Mouse (Mus musculus): Measurements from ENCODE around the gene Abca5. TPM values are rescaled to one million over a fixed set of nuclear protein-coding genes. Genes with fewer than 3 reads are reported as not detected.

Abca5 gene
- polyA plus RNA-seq (2021; fragmentation: Nextera tagmentation) = 16.1 and 19.5 TPM in 2 replicates
- long read RNA-seq, experiment 1, full-length matches to known transcripts = 1 of 20 reads
- long read RNA-seq, experiment 1, partial matches to known transcripts = 5 of 20 reads
- long read RNA-seq, experiment 1, other reads (novel, unspliced or antisense) = 14 of 20 reads
- long read RNA-seq, experiment 2, full-length matches to known transcripts = 3 of 34 reads
- long read RNA-seq, experiment 2, partial matches to known transcripts = 21 of 34 reads
- long read RNA-seq, experiment 2, other reads (novel, unspliced or antisense) = 10 of 34 reads

GRCm38 (mm10) chr11:110337289-110338245 lies at the start of gene Abca5:
Gene Abca5, minus strand, starts transcription at chr11:110337716.

GRCm38 (mm10) chr11:110251534-110251933 lies 86.0 kb downstream of the Abca5 start, which contains the start of gene Abca6:
Gene Abca6, minus strand, starts transcription at chr11:110251776.

Other genes starting within 250 kb of the Abca5 start
- gene Abca8a, start 241.7 kb downstream of the Abca5 start, polyA plus RNA-seq (2021; fragmentation: Nextera tagmentation) = 3.6 and 4.1 TPM in 2 replicates
- 1.2 and 1.5 TPM in 2 replicates for gene Abca9, start 169.5 kb downstream of the Abca5 start, polyA plus RNA-seq (2021; fragmentation: Nextera tagmentation)
- gene Abca6, start 85.9 kb downstream of the Abca5 start, polyA plus RNA-seq (2021; fragmentation: Nextera tagmentation) = 0.30 and 0.65 TPM in 2 replicates
- gene Map2k6, start 61.4 kb upstream of the Abca5 start, polyA plus RNA-seq (2021; fragmentation: Nextera tagmentation) = 7.4 and 8.8 TPM in 2 replicates